Mouse (Mus musculus) thymus, adult 2 months (tissue): ENCODE measurements around the gene Upk1a. TPM values are rescaled to one million over a fixed set of nuclear protein-coding genes. Genes with fewer than 3 reads are reported as not detected.
A peak's percentile ranks its signal among the peaks of the same experiment; 100 is the strongest.

Experiments
- DNase-seq: peaks from one replicate; pipeline ENCODE4 v3.0.0; 2021
- H3K27ac ChIP-seq: fragments of 200-500 bp; 2 replicates; pipeline ENCODE4 v1.5.1; 2012; ENCODE audit warnings: low read length, control low read depth; ENCODE audit not compliant: control insufficient read depth, insufficient read depth
- H3K27me3 ChIP-seq: fragments of 200-500 bp; 2 replicates; pipeline ENCODE4 v1.6.1; 2012; ENCODE audit warnings: mild to moderate bottlenecking, low read length, moderate library complexity, mixed read lengths; ENCODE audit not compliant: control insufficient read depth, insufficient read depth
- H3K36me3 ChIP-seq: fragments of 200-500 bp; 2 replicates; pipeline ENCODE4 v1.6.1; 2012; ENCODE audit warnings: mild to moderate bottlenecking, low read length, moderate library complexity; ENCODE audit not compliant: control insufficient read depth, insufficient read depth
- H3K4me1 ChIP-seq: fragments of 200-500 bp; replicated peaks from 2 replicates; pipeline ENCODE4 v1.6.1; 2012; ENCODE audit warnings: low read length; ENCODE audit not compliant: control insufficient read depth, insufficient read depth
- H3K4me3 ChIP-seq: fragments of 200-500 bp; 2 replicates; pipeline ENCODE4 v1.5.1; 2012; ENCODE audit warnings: mild to moderate bottlenecking, low read length, control low read depth, moderate library complexity; ENCODE audit not compliant: control insufficient read depth, insufficient read depth
- CTCF ChIP-seq: fragments of 200-500 bp; IDR thresholded peaks from 2 replicates; pipeline ENCODE4 v1.5.1; 2012; ENCODE audit warnings: mild to moderate bottlenecking, control low read depth, low read length, moderate library complexity, borderline replicate concordance; ENCODE audit not compliant: control insufficient read depth, poor library complexity, insufficient read depth; ENCODE audit errors: extremely low read depth
- POLR2A ChIP-seq: fragments of 200-500 bp; IDR thresholded peaks from 2 replicates; pipeline ENCODE4 v1.6.1; 2012; ENCODE audit warnings: mild to moderate bottlenecking, low read length, control low read depth, moderate library complexity; ENCODE audit not compliant: control insufficient read depth, poor library complexity, insufficient read depth; ENCODE audit errors: extremely low read depth
- WGBS: fragments of 180-500 bp; shearing (Covaris S2); methylation state at CpG from one replicate; pipeline ENCODE4 v1.1.7; 2018; 5-methylcytosine and 5-hydroxymethylcytosine counted together
- polyA plus RNA-seq: library from polyadenylated mRNA; depleted of rRNA; stranded (reverse); fragments of >200 nt; gene quantifications from 2 replicates; pipeline ENCODE4 v1.2.3, GENCODE M21; 2012

Gene Upk1a
- polyA plus RNA-seq, 1 experiment, result 7.5 TPM

DNA sequence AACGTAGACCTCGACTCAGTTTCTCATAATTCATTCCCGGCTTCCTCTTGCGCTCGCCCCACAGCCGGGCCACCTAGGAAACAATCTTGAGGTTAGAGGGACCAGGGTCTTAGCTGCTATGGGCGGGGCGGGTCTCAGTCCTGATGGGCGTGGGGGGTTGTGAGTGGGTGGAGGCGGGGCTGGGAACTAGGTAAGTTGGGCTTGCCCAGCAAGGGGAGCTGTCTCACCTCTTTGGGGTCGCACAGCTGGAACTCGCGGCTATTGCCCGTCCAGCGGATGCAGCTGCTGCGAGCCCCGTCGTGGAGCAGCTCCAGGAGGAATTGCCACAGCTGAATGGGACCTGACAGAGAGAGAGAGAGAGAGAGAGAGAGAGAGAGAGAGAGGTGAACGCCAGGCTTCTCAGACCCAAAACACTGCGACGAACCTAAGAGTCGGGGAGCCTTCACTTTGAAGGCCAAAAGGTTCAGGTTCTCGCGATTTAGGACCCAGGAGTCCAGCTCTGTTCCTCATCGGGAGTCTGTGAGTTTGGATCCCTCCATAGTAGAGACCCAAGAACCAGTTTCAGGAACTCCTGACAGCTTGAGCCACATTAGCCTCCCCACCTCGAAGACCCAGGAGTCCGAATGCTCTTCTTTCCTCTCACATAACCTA, 21.2 kb upstream of the Upk1a start:
- Histone ChIP-seq H3K27ac (no peak overlapping the region), H3K4me1 (no peaks in the 10 kb centered on the region), H3K27me3 (peaks cover 20% of the 10 kb centered on the region), H3K36me3 (no peaks in the 10 kb centered on the region), H3K4me3 (no peak overlapping the region)
- no peak for TF ChIP-seq CTCF
- 10% methylated on average over 27 of the region's 27 CpGs for WGBS
- no peak for DNase-seq

DNA sequence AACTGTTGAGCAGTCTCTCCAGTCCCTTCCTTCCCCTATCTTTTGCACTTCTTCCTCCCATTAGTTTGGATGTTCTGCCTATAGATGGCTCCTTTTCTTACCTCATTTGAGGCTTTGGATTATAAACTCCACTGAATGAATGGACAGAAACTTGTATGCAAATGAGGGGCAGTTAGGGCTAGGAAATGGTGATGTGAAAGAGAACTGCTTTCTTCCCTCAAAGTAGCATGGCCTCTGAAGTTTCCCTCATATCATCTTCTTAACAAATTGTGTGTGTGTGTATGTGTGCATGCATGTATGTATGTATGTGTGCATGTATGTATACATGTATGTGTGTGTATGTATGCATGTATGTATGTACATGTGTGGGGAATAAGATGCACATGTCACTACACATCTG, 16.4 kb upstream of the Upk1a start:
- Histone ChIP-seq H3K36me3 (0 out of 2 replicates have a peak, but pooled peaks cover 3% of the 10 kb centered on the region), H3K27me3 (peaks cover 12% of the 10 kb centered on the region), H3K4me1 (peaks cover 6% of the 10 kb centered on the region), H3K27ac (no peak overlapping the region), H3K4me3 (no peak overlapping the region)
- no peak for DNase-seq
- TF ChIP-seq CTCF (no peak), POLR2A (no peak)

DNA sequence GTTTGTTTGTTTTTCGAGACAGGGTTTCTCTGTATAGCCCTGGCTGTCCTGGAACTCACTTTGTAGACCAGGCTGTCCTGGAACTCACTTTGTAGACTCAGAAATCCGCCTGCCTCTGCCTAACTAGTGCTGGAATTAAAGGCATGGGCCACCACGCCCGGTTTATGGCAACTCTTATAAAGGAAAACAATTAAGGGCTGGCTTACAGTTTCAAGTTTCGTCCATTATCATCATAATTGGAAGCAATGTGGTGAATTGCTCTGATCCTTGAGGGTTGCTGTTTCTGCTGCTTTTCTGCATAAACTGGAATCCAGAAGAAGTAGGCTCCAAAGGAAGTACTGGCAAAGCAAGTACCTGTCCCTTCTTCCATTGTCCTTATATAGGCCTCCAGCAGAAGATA, 14.0 kb upstream of the Upk1a start:
- no peak for TF ChIP-seq POLR2A
- peaks cover 12% of the 10 kb centered on the region for H3K36me3 ChIP-seq
- no peak overlapping the region for H3K27ac ChIP-seq
- H3K27me3 ChIP-seq, result no peaks in the 10 kb centered on the region; the same call in 1 of the 2 replicates
- peaks cover 6% of the 10 kb centered on the region for H3K4me1 ChIP-seq
- no peak overlapping the region for H3K4me3 ChIP-seq
- WGBS, result 89% methylated on average over 5 of the region's 5 CpGs
- DNase-seq, result no peak

DNA sequence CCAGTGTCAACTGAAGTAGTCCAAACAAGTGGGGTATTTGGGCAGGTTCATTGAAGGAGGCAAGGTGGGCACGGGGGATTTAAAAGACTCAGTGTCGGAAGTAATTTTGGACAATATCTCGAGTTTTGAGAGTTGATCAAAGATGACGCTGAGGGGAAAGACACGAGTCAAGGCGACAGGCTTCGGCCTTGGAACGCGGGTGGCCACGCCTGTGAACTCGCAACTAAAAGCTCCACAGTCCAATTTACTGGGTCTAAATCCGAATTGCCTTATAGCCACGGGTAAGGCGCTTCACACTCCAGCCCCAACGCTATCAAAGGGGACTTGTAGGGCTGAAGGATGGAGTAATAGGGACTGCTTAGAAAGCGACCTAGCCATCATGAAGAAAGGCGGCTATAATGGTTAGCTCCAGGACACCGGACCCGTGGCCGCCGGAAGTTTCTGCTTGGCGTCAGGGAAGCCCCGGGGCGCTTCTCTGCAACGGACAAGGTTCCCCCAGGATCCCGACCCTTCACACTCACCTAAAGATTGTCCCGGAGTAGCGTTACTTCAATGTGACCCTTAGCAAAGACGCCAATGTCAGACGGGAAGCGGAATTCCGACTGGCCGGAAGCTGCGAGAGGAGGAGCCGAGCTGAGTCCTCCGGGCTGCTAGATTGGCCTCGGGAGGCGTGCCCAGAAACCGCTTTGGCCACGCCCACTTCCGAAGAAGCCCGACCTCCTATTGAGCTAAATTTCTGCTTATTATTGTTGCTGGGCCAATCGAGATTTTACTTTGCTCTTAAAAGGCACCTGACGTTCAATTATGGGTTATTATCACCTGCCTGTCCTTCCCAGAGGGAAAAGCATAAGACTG, 13.1 kb upstream of the Upk1a start, which contains the start of gene Cox6b1:
TSS of gene Cox6b1 (minus strand) at position 622 of the 855 bp plus-strand sequence.
- peak; percentile 82 for DNase-seq
- 1% methylated on average over 44 of the region's 44 CpGs for WGBS
- H3K27ac ChIP-seq, result no peak within 1 kb of the TSS
- TF ChIP-seq CTCF (peak; percentile 57; the same call in 1 of the 2 replicates), POLR2A (0 out of 2 replicates have a peak, but pooled peaks have one; percentile 36)
- H3K4me1 ChIP-seq, result peaks cover 6% of the 10 kb centered on the region
- peaks cover 12% of the 10 kb centered on the region for H3K36me3 ChIP-seq
- peak within 1 kb of the TSS; percentile 67 for H3K4me3 ChIP-seq
- H3K27me3 ChIP-seq, result no peaks in the 10 kb centered on the region; the same call in 1 of the 2 replicates

DNA sequence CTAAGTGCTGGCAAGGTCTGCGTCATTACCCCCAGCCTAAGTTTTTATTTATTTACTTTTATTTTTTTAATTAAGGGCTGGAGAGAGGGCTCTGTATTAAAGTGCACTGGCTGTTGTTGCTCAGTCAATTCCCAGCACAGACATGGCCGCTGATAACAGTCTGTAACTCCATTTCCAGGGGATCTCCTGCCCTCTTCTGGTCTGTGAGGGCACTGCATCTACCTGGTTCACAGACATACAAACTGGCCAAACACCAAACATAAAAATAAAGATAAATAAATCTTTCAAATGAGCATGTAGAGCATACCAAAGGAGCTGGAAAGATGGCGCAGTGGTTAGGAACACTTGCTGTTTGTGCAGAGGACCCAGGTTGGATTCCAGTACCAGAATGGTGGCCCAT, 6.6 kb upstream of the Upk1a start:
- Histone ChIP-seq H3K27ac (no peak overlapping the region), H3K27me3 (no peaks in the 10 kb centered on the region; the same call in 1 of the 2 replicates), H3K4me3 (no peak overlapping the region), H3K36me3 (peaks cover 26% of the 10 kb centered on the region), H3K4me1 (no peaks in the 10 kb centered on the region)
- TF ChIP-seq POLR2A (no peak), CTCF (no peak)
- peak; percentile 43 for DNase-seq
- WGBS, result 95% methylated on average over 3 of the region's 3 CpGs

DNA sequence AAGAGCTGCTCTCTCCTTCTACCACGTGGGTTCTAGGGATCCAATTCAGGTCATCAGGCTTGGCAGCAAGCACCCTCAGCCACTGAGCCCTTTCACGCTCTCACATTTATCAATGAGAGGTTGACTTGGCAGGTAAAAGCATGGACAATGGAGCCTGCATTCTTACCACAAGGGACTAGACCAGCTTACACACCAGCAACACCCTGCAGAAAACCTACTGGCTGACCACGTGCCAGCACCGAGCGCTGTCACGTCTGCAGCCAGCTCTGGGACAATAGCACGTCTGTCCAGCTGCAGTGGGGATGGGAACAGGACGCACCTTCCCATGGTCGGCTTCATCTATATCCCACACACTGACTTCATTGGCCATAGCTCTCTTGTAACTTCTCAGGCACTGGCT, 6.0 kb upstream of the Upk1a start:
- Histone ChIP-seq H3K4me3 (no peak overlapping the region), H3K4me1 (no peaks in the 10 kb centered on the region), H3K36me3 (peaks cover 23% of the 10 kb centered on the region), H3K27ac (no peak overlapping the region), H3K27me3 (no peaks in the 10 kb centered on the region; the same call in 1 of the 2 replicates)
- TF ChIP-seq CTCF, result no peak
- TF ChIP-seq POLR2A, result no peak
- 95% methylated on average over 9 of the region's 9 CpGs for WGBS
- DNase-seq, result no peak
